Mouse (Mus musculus) forebrain, embryonic 15.5 days (tissue): ENCODE results near the gene Asic2. TPM values are rescaled to one million over a fixed set of nuclear protein-coding genes. Genes with fewer than 3 reads are reported as not detected.
A peak's percentile ranks its signal among the peaks of the same experiment; 100 is the strongest.

ENCODE experiments used
- ATAC-seq: fragments of 200-750 bp; cut with Nextera tagmentation; replicated peaks from 2 replicates; pipeline ENCODE4 v1.8.0; 2017; ENCODE audit warnings: mild to moderate bottlenecking, moderate TSS enrichment, moderate library complexity
- H3K27ac ChIP-seq: fragments of 300-500 bp; sonication (generic); replicated peaks from 2 replicates; pipeline ENCODE4 v1.5.1; 2015; ENCODE audit warnings: mild to moderate bottlenecking, inconsistent platforms
- H3K27me3 ChIP-seq: fragments of 300-500 bp; sonication (generic); 2 replicates; pipeline ENCODE4 v1.6.1; 2015; ENCODE audit warnings: inconsistent platforms
- H3K36me3 ChIP-seq: fragments of 300-500 bp; sonication (generic); 2 replicates; pipeline ENCODE4 v1.6.1; 2015; ENCODE audit warnings: mild to moderate bottlenecking, inconsistent platforms
- H3K4me1 ChIP-seq: fragments of 300-500 bp; sonication (generic); 2 replicates; pipeline ENCODE4 v1.6.1; 2015; ENCODE audit warnings: inconsistent platforms
- H3K4me2 ChIP-seq: fragments of 300-500 bp; sonication (generic); replicated peaks from 2 replicates; pipeline ENCODE4 v1.6.1; 2015; ENCODE audit warnings: mild to moderate bottlenecking, inconsistent platforms
- H3K4me3 ChIP-seq: fragments of 300-500 bp; sonication (generic); 2 replicates; pipeline ENCODE4 v1.5.1; 2015; ENCODE audit warnings: mild to moderate bottlenecking, inconsistent platforms
- H3K9ac ChIP-seq: fragments of 300-500 bp; sonication (generic); replicated peaks from 2 replicates; pipeline ENCODE4 v1.6.1; 2015; ENCODE audit warnings: mild to moderate bottlenecking, inconsistent platforms
- H3K9me3 ChIP-seq: fragments of 300-500 bp; sonication (generic); 2 replicates; pipeline ENCODE4 v1.6.1; 2016; ENCODE audit warnings: inconsistent platforms
- WGBS: fragments of 180-500 bp; shearing (Covaris S2); methylation state at CpG from one replicate; pipeline ENCODE4 v1.1.7; 2015; ENCODE audit warnings: mixed read lengths; 5-methylcytosine and 5-hydroxymethylcytosine counted together
- polyA plus RNA-seq: library from polyadenylated mRNA; unstranded; fragments of >200 nt; fragmentation: Nextera tagmentation; extraction: Ambion mirVana; gene quantifications from 2 replicates; pipeline ENCODE4 v1.2.1, GENCODE M21; 2015

Asic2 gene
- polyA plus RNA-seq, 1 experiment from 2014 or later: 5.5 TPM

GRCm38 (mm10) chr11:80884521-80885231 lies 1083.6 kb downstream of the Asic2 start:
- Histone ChIP-seq H3K27me3 (no peaks in the 10 kb centered on the region), H3K9ac (no peak overlapping the region), H3K4me3 (no peak overlapping the region), H3K36me3 (no peaks in the 10 kb centered on the region), H3K4me2 (no peak overlapping the region), H3K4me1 (0 out of 2 replicates have a peak, but pooled peaks cover 3% of the 10 kb centered on the region), H3K27ac (no peak overlapping the region), H3K9me3 (no peaks in the 10 kb centered on the region)
- WGBS: 73% methylated on average over 6 of the region's 6 CpGs
- ATAC-seq: no peak

- Histone ChIP-seq H3K4me1 (peaks cover 7% of the 10 kb centered on the region), H3K4me3 (no peak overlapping the region), H3K4me2 (no peak overlapping the region), H3K36me3 (no peaks in the 10 kb centered on the region), H3K27me3 (no peaks in the 10 kb centered on the region), H3K9me3 (no peaks in the 10 kb centered on the region), H3K27ac (no peak overlapping the region), H3K9ac (no peak overlapping the region)
- ATAC-seq: no peak
- 82% methylated on average over 7 of the region's 7 CpGs for WGBS
These were observed 1085.9 kb downstream of the Asic2 start for GRCm38 (mm10) chr11:80882229-80882810.

GRCm38 (mm10) chr11:80878026-80878425 lies 1090.2 kb downstream of the Asic2 start:
- no peaks in the 10 kb centered on the region for H3K9me3 ChIP-seq
- no peak overlapping the region for H3K4me2 ChIP-seq
- no peak overlapping the region for H3K9ac ChIP-seq
- H3K27ac ChIP-seq: no peak overlapping the region
- no peak overlapping the region for H3K4me3 ChIP-seq
- 85% methylated on average over 2 of the region's 2 CpGs for WGBS
- no peaks in the 10 kb centered on the region for H3K27me3 ChIP-seq
- H3K4me1 ChIP-seq: peaks cover 13% of the 10 kb centered on the region
- ATAC-seq: no peak
- no peaks in the 10 kb centered on the region for H3K36me3 ChIP-seq

- Histone ChIP-seq H3K4me1 (peaks cover 13% of the 10 kb centered on the region), H3K4me3 (no peak overlapping the region), H3K27ac (peak overlapping the region; percentile 68), H3K9ac (no peak overlapping the region), H3K36me3 (no peaks in the 10 kb centered on the region), H3K9me3 (no peaks in the 10 kb centered on the region), H3K27me3 (no peaks in the 10 kb centered on the region), H3K4me2 (no peak overlapping the region)
- 0 out of 2 replicates have a peak, but pooled peaks have one; percentile 29 for ATAC-seq
- WGBS: 43% methylated on average over 11 of the region's 11 CpGs
These were observed 1091.1 kb downstream of the Asic2 start for GRCm38 (mm10) chr11:80877131-80877651.

GRCm38 (mm10) chr11:80872509-80873474 lies 1095.5 kb downstream of the Asic2 start:
- Histone ChIP-seq H3K4me3 (no peak overlapping the region), H3K4me2 (no peak overlapping the region), H3K4me1 (peaks cover 13% of the 10 kb centered on the region), H3K27me3 (no peaks in the 10 kb centered on the region), H3K9me3 (no peaks in the 10 kb centered on the region), H3K27ac (no peak overlapping the region), H3K9ac (no peak overlapping the region), H3K36me3 (no peaks in the 10 kb centered on the region)
- no peak for ATAC-seq
- WGBS: 70% methylated on average over 17 of the region's 17 CpGs

- ATAC-seq: no peak
- no peaks in the 10 kb centered on the region for H3K27me3 ChIP-seq
- no peak overlapping the region for H3K4me2 ChIP-seq
- no peak overlapping the region for H3K4me3 ChIP-seq
- WGBS: 91% methylated on average over 1 of the region's 1 CpGs
- H3K9ac ChIP-seq: no peak overlapping the region
- H3K4me1 ChIP-seq: no peaks in the 10 kb centered on the region
- no peaks in the 10 kb centered on the region for H3K9me3 ChIP-seq
- no peak overlapping the region for H3K27ac ChIP-seq
- no peaks in the 10 kb centered on the region for H3K36me3 ChIP-seq
These were observed 1100.2 kb downstream of the Asic2 start for GRCm38 (mm10) chr11:80868039-80868438.

- Histone ChIP-seq H3K9me3 (no peaks in the 10 kb centered on the region), H3K4me2 (no peak overlapping the region), H3K4me1 (no peaks in the 10 kb centered on the region), H3K27ac (no peak overlapping the region), H3K9ac (no peak overlapping the region), H3K36me3 (no peaks in the 10 kb centered on the region), H3K27me3 (no peaks in the 10 kb centered on the region), H3K4me3 (no peak overlapping the region)
- ATAC-seq: no peak
- WGBS: 90% methylated on average over 7 of the region's 7 CpGs
These were observed 1105.3 kb downstream of the Asic2 start for GRCm38 (mm10) chr11:80862941-80863340.

GRCm38 (mm10) chr11:80858065-80858464 lies 1110.2 kb downstream of the Asic2 start, which contains the start of gene Spaca3:
Spaca3 (plus strand) TSS chr11:80858365.
- Histone ChIP-seq H3K4me3 (no peak within 1 kb of the TSS), H3K4me2 (no peak within 1 kb of the TSS), H3K27me3 (no peaks in the 10 kb centered on the region), H3K27ac (no peak within 1 kb of the TSS), H3K36me3 (no peaks in the 10 kb centered on the region), H3K9me3 (no peaks in the 10 kb centered on the region), H3K4me1 (peaks cover under 1% of the 10 kb centered on the region; the same call in 1 of the 2 replicates), H3K9ac (no peak within 1 kb of the TSS)
- 79% methylated on average over 10 of the region's 10 CpGs for WGBS
- ATAC-seq: no peak

- Histone ChIP-seq H3K4me1 (peaks cover 4% of the 10 kb centered on the region; the same call in 1 of the 2 replicates), H3K9me3 (no peaks in the 10 kb centered on the region), H3K4me3 (no peak overlapping the region), H3K27me3 (no peaks in the 10 kb centered on the region), H3K9ac (no peak overlapping the region), H3K27ac (no peak overlapping the region), H3K36me3 (no peaks in the 10 kb centered on the region), H3K4me2 (no peak overlapping the region)
- 88% methylated on average over 2 of the region's 2 CpGs for WGBS
- no peak for ATAC-seq
These were observed 1111.4 kb downstream of the Asic2 start for GRCm38 (mm10) chr11:80856827-80857226.

- Histone ChIP-seq H3K27ac (no peak overlapping the region), H3K9me3 (no peaks in the 10 kb centered on the region), H3K27me3 (peaks cover 4% of the 10 kb centered on the region; the same call in 1 of the 2 replicates), H3K4me2 (no peak overlapping the region), H3K9ac (no peak overlapping the region), H3K4me3 (no peak overlapping the region), H3K36me3 (no peaks in the 10 kb centered on the region), H3K4me1 (peaks cover 4% of the 10 kb centered on the region; the same call in 1 of the 2 replicates)
- 76% methylated on average over 7 of the region's 7 CpGs for WGBS
- no peak for ATAC-seq
These were observed 1113.3 kb downstream of the Asic2 start for GRCm38 (mm10) chr11:80854908-80855307.

- peaks cover 4% of the 10 kb centered on the region; the same call in 1 of the 2 replicates for H3K4me1 ChIP-seq
- H3K27ac ChIP-seq: no peak overlapping the region
- H3K9ac ChIP-seq: no peak overlapping the region
- no peaks in the 10 kb centered on the region for H3K36me3 ChIP-seq
- no peak overlapping the region for H3K4me2 ChIP-seq
- ATAC-seq: no peak
- H3K27me3 ChIP-seq: peaks cover 4% of the 10 kb centered on the region; the same call in 1 of the 2 replicates
- H3K9me3 ChIP-seq: no peaks in the 10 kb centered on the region
- no peak overlapping the region for H3K4me3 ChIP-seq
- WGBS: 91% methylated on average over 11 of the region's 11 CpGs
These were observed 1113.8 kb downstream of the Asic2 start for GRCm38 (mm10) chr11:80854430-80854829.
